Mouse (Mus musculus) brain, embryonic 14.5 days (tissue): ENCODE results near the gene Camta1. TPM values are rescaled to one million over a fixed set of nuclear protein-coding genes. Genes with fewer than 3 reads are reported as not detected.
A peak's percentile ranks its signal among the peaks of the same experiment; 100 is the strongest.

ENCODE experiments used
- DNase-seq: peaks from one replicate; pipeline ENCODE4 v3.0.0-alpha.2; 2011; ENCODE audit warnings: low read depth
- CTCF ChIP-seq: fragments of 200-500 bp; IDR thresholded peaks from 2 replicates; pipeline ENCODE4 v1.5.1; 2012; ENCODE audit warnings: inconsistent platforms, mild to moderate bottlenecking, moderate library complexity, borderline replicate concordance; ENCODE audit not compliant: insufficient read depth, insufficient read length; ENCODE audit errors: extremely low read depth
- POLR2A ChIP-seq: fragments of 200-500 bp; IDR thresholded peaks from 2 replicates; pipeline ENCODE4 v1.6.1; 2012; ENCODE audit warnings: mild to moderate bottlenecking, inconsistent platforms, borderline replicate concordance; ENCODE audit not compliant: poor library complexity, insufficient read depth, insufficient read length, severe bottlenecking; ENCODE audit errors: extremely low read depth
- polyA plus RNA-seq: library from polyadenylated mRNA; depleted of rRNA; stranded (reverse); fragments of >200 nt; gene quantifications from 2 replicates; pipeline ENCODE4 v1.2.3, GENCODE M21; 2012

The Camta1 gene
- polyA plus RNA-seq, 1 experiment: 92.9 TPM

- DNase-seq: no peak
- TF ChIP-seq CTCF: no peak
- TF ChIP-seq POLR2A: no peak
Measured at GRCm38 (mm10) chr4:151326971-151327686, 534.5 kb downstream of the Camta1 start.

GRCm38 (mm10) chr4:151316428-151316827 lies 545.2 kb downstream of the Camta1 start:
- TF ChIP-seq CTCF: no peak
- TF ChIP-seq POLR2A: no peak
- DNase-seq: no peak

DNA sequence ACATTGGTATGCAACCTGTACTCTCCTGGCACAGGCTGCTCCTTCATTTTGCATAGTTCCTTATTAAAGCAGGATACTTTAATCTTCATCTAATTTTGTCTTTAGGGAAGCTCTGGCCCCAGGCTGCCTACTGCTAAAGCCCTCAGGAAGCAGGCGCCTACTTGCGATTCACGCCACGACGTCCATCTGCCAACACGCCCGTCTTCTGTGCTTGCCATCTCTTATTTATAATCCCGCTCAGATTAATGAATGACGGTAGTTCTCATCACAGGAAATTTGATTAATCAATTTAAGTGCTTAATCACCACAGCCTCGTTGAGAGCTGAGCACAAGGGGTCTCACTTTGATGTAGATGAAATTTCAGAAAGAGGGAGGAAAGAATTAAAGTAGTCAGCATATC lies 546.0 kb downstream of the Camta1 start:
- DNase-seq: peak; percentile 68
- TF ChIP-seq CTCF (no peak), POLR2A (no peak)

DNA sequence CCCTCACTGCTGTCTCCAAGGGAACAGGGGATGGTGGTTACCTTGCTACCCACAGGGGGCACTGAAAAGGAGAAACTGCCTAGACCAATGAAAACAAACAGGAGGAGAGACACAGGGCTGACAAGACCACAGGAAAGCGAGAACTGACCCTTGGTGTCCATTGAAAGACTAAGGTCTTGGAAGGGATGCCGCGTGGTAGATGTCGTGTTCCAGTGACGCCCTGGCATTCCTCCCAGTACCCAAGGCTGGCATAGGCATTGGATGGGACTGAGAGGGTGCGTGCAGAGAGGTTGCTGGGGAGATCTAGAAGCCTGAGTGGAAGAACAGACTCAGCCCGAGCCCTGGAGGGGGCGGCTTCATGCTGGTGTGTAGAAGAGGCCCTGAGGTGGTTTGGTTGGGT lies 550.9 kb downstream of the Camta1 start:
- DNase-seq: no peak
- TF ChIP-seq POLR2A (no peak), CTCF (no peak)

- DNase-seq: no peak
- TF ChIP-seq CTCF (no peak), POLR2A (no peak)
Measured at GRCm38 (mm10) chr4:151310056-151310685, 551.5 kb downstream of the Camta1 start.

DNA sequence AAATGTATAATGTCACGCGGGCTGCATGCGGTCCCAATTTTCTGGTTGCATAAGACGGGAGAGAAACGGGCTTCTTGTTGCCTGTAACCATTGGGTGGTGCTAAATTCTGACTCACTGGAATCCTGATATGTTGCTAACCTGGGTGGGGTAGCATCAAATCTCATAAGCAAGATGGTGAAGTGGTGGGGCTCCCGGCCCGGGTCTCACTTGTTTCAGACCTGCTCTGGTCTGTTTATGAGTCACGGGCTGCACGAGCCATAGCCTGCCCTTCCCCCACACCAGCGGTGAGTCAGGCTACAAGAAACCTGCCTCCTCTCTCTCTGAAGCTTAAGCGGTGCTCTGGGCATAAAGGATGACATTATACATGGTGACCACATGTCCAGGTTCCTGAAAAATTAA lies 554.8 kb downstream of the Camta1 start:
- TF ChIP-seq POLR2A: no peak
- TF ChIP-seq CTCF: no peak

GRCm38 (mm10) chr4:151306311-151306765 lies 555.3 kb downstream of the Camta1 start:
- DNase-seq: no peak

More for the DNA sequence above, 554.8 kb downstream of the Camta1 start:
- DNase-seq: no peak

GRCm38 (mm10) chr4:151305761-151306160 lies 555.9 kb downstream of the Camta1 start:
- no peak for DNase-seq
- TF ChIP-seq CTCF: no peak
- TF ChIP-seq POLR2A: no peak

More at GRCm38 (mm10) chr4:151306311-151306765, 555.3 kb downstream of the Camta1 start:
- TF ChIP-seq CTCF (no peak), POLR2A (no peak)

DNA sequence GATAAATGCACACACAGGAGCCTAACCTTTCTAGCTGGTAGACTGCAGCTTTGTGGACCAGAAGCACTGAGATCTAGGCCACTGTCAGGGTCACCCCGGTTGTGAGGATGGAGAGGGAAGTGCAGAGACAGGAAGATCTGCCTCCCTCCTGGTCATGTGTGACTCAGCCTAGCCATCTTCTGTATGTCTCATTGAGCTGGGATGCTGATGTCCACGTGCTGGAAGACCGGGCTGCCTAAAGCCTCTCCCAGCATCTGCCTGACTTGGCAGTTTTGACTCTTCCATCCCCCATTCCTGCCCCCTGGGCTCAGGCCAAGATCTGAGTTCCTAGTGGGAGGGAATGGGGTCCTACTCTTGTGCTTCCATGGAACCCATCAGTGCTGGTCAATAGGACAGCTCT lies 557.7 kb downstream of the Camta1 start:
- no peak for TF ChIP-seq CTCF
- no peak for DNase-seq

DNA sequence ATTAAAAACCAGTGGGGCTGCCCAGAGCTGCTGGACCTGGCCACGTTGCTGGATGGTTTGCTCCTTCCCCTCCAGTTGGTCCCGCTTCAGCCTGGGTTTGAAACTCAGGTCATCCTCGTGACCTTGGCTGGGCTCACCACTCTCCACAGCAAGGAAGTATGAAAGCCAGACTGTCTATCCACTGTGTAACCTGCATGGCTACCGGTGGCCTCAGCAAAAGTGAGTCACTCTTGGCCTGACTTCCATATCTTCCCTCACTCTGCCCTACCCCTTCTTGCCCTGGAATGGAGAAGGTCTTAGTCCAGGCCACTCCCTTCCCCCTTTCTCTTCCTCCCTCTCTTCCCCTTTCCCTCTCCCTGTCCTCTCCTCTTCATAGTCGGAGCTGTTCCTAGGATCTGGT lies 558.2 kb downstream of the Camta1 start:
- TF ChIP-seq CTCF: no peak
- no peak for TF ChIP-seq POLR2A
- no peak for DNase-seq

DNA sequence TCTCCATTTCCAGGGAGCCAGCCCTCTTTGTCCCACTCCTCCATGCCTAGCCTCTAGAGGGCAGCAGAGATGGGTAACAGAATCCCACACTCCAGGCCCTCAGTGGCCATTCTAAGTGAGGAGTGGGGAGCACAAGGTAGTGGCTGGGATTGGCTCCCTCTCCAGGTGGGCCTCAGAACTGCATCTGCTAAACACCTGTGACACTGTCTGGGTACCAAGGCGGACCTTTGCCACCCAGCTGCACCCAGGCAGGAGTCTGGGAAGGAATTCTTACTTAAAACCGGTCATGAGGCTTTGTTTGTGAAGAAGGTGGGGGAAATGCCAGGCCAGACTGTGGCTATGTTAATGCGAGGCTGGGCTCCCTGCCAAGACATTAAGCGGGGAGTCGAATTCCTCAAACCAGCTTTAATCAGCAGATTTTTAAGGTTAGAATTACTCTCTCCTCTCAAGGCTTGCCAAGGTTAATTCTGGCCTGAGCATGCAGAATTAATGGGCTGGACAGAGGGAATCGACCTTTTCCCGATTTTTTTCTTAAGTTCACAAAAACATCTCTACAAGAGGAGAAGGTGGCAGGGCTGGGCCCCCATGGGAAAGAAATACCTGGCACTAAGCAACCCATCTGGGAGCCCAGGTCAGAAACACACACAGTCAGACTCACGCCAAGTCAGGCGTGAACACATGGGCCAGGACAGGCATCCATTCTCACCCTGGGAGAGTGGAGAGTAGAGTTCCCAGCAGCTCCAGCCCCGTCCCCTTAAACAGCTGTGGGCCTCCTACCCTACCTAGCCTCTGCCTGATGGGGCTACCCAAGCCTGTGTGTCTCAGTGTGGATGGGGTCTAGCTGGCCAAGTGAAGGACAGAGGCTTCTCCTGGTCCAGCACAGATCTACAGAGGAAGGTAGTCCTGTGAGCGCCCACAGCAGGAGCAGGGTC lies 559.2 kb downstream of the Camta1 start:
- peak; percentile 92 for DNase-seq
- TF ChIP-seq POLR2A (no peak), CTCF (peak; percentile 81)
